Mouse (Mus musculus) layer of hippocampus, adult 18-20 months (tissue): ENCODE results near the gene Glt8d1. TPM values are rescaled to one million over a fixed set of nuclear protein-coding genes. Genes with fewer than 3 reads are reported as not detected.

Experiments used
- DNase-seq, 2 experiments: peaks; one replicate each; pipeline ENCODE4 v3.0.0; 2022; ENCODE audit warnings: low spot score in 2 of 2
- long read RNA-seq: library from polyadenylated mRNA; stranded (forward); transcript quantifications from one replicate; pipeline ENCODE4 v2.0.0, GENCODE M21; 2021
- total RNA-seq, 2 experiments: library from RNA; stranded (reverse); gene quantifications; 2 replicates each; pipeline ENCODE4 v1.2.3; 2021

Gene Glt8d1
- 10 to 100 TPM; 38.4 to 39.4 TPM for total RNA-seq
- long read RNA-seq, partial matches to known transcripts = 3 of 25 reads
- long read RNA-seq, other reads (novel, unspliced or antisense) = 17 of 25 reads

DNA sequence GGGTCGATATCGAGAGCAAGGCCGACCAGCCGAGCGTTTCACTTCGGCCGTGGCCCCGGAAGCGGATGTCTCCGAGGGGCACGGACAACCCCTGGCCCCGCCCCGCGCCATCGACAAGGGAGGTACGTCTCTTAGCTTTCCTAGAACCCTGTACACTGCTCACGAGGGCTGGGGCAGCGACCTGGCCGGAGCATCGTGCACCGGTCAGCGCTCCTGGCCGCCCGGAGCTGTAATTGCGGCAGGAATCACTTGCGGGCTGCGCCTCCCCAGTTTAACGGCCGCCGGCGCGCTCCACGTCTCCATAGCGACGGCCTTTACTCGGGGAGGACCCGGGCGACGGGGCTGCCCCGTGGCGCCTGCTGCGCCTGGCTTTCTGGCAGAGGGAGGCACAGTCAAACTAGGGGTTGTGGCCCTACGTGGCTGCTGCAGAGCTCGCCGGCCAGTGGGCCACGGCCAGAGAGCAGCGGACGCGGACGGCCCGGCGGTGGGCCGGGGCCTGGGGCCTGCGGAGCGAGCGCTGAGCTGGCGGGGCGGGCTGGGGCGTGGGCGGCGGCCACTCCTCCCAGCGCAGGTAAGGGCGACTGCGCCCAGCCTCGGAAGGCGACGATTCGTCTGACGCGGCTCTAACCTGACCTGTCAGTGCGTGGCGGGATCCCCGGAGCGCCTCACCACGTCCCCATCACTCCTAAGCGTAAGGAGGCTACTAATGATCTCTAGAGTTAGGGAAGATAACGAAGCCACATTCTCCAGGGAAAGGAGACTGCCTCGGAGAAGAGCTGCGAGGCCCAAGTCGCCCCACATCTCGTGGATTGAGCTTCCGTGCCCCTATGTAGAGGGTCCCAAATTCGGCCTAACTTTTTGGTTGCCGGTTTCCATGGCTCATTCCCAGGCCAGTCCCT lies at the start of gene Glt8d1, which contains the start of gene Spcs1:
Gene Glt8d1 (plus strand): TSS at position 94 of the 899 bp plus-strand sequence.
Gene Spcs1 (minus strand): TSS at position 366 of the 899 bp plus-strand sequence.
- DNase-seq = peak; percentile 82 to 91

DNA sequence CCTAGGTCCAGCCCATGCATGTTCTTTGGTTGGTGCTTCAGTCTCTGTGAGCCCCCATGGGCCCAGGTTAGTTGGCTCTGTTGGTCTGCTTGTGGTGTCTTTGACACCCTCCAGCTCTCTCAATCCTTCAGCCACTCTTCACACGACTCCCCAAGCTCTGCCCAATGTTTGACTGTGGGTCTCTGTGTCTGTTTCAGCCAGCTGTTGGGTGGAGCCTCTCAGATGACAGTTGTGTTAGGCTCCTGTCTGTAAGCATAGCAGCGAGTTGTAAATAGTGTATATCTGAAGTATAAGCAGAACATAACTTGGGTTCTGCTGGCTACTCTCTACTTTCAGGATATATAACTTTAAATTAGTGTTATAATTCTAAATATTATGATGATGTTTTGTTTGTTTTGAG lies 42.7 kb upstream of the Glt8d1 start:
- DNase-seq = no peak

DNA sequence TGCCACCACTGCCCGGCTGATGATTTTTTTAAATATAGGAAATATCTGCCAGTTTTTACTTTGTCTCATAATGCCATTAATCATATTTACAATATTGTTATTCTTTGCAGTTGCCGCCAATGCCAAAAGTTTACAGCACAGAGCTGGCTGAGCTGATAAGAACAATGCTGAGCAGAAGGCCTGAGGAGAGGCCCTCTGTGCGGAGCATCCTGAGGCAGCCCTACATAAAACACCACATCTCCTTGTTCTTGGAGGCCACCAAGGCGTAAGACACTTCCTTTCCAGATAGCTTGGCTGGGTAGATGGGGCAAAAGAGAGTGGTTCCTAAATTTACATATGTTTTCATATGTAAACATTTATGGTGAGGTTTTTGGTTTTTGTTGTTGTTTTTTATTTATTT lies 42.2 kb upstream of the Glt8d1 start:
- no peak for DNase-seq

GRCm38 (mm10) chr14:30960366-30960765 lies 40.8 kb upstream of the Glt8d1 start:
- DNase-seq = no peak

DNA sequence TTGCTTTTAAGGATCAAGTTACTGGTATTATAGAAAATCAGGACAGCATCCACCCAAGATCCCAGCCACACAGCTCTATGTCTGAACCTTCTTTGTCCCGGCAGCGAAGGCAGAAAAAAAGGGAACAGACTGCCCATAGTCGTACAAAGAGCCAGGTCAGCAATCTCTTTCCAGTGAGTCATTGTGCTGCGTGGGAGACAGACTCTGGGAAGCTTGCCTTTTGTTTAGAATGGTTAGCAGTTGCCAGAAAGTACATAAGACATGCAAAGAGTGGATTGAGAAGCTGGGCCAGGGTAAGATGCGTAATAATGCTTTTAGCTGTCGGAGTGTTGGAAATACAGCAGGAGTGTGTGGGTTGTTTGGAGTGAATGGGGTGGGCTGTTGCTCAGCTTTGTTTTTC lies 27.0 kb upstream of the Glt8d1 start:
- peak; percentile 51 to 74 for DNase-seq

GRCm38 (mm10) chr14:30976222-30976621 lies 25.0 kb upstream of the Glt8d1 start:
- no peak for DNase-seq

- no peak for DNase-seq
These were observed 4.8 kb upstream of the Glt8d1 start for GRCm38 (mm10) chr14:30996417-30996816.

DNA sequence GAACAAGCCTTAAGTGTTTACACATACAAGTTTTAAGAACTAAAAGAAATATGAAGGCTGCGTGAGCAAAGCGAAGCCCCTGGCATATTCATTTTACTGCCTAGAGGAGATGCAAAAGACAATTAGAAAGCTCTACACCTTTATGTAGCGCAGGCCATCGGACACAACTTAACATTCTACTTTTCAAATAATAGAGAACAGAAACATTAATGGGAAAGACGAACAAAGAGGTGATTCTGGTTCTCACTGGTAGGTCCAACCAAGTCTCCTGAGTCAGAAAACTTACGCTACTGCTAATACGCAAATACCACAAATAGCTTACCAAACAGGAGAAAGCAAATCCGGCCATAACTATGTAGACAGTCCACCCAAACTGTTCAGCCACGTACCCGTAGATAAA lies 844 bp upstream of the Glt8d1 start:
- DNase-seq = no peak

DNA sequence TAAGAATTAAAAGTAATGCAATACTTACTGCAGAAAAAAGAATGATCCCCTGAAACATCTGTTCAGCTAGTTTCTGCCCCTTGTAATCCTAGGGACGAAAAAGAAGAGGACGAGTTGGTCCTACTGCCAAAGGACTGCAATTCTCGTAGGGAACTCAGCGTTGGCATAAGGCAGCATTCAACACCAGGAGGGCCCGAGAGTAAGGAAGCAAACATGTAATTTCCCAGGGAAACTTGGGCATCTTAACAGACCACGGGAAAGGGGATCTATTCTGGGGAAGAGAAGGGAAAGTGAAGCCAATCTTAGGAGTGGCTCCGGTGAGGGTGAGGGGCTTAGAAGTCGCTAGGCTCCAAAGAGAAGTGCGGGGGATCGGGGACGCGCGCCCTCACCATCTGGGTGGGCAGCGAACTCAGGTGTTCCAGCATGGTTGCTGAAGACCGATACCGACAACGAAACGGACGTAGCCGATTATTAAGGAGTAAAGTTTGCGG lies 339 bp upstream of the Glt8d1 start:
- DNase-seq = no peak

DNA sequence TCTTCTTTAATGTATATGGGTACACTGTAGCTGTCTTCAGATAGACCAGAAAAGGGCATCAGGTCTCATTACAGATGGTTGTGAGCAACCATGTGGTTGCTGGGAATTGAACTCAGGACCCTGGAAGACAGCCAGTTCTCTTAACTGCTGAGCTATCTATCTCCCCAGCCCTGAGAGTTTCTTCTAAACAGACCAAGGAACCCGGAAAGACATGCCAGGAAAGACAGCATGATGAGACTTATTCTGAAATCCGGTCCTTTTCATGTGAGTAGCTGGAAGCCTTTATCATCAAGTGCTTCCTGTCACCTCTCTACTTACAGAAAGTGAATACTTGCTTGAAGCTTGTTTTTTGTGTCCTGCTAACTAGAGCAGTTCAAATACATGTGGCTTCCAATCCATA lies 3.3 kb downstream of the Glt8d1 start:
- no peak for DNase-seq

GRCm38 (mm10) chr14:31006779-31007178 lies 5.6 kb downstream of the Glt8d1 start:
- no peak for DNase-seq

GRCm38 (mm10) chr14:31011588-31011987 lies 10.4 kb downstream of the Glt8d1 start:
- no peak for DNase-seq

DNA sequence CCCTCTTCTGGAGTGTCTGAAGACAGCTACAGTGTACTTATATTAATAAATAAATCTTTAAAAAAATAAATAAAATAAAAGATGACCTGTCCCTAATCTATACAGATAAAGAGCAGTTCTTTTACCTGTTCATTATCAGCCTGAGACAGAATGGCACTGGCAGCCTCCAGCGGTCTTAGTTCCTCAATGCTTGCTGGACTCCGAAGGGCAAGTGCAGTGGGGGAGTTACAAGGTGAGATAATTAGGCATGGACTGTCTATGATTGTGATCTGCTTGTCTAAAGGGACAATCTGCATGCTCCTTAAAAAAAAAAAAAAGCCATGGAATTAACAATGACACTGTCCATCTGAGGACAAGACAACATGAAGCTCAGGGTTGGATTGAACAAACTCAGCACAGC lies 12.7 kb downstream of the Glt8d1 start:
- DNase-seq = no peak

- no peak for DNase-seq
These were observed 14.9 kb downstream of the Glt8d1 start for GRCm38 (mm10) chr14:31016063-31016462.

- no peak for DNase-seq
These were observed 16.7 kb downstream of the Glt8d1 start for GRCm38 (mm10) chr14:31017854-31018253.

DNA sequence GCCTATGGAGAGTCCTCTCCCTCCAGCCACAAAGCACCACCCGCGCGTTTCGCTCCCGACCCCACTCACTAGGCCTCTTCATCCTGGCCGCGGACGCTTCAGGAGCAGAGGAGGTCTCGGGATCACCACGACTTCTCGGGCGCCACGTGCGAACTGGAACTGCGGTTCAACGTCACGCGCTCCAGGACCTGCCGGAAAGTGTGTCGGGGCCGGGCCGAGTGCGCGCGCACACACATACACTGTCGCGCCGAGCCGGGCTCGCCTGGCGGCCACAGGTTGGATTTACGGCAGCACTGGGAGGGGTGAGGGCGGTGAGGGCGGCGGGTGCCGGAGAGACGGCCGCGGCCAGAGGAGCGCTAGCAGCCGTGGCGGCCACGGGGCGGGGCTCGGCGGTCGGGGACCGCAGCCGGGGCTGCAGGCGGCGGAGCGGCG lies 17.7 kb downstream of the Glt8d1 start, which contains the start of the genes Pbrm1 and Gnl3:
Gene Pbrm1 (plus strand): TSS at position 279 of the 432 bp plus-strand sequence.
Gene Gnl3 (minus strand): TSS at position 293 of the 432 bp plus-strand sequence.
- DNase-seq = peak; percentile 95 to 98

- DNase-seq = no peak
These were observed 18.4 kb downstream of the Glt8d1 start for GRCm38 (mm10) chr14:31019331-31020205.

GRCm38 (mm10) chr14:31022579-31022978 lies 21.4 kb downstream of the Glt8d1 start:
- DNase-seq = no peak

- DNase-seq = no peak
These were observed 24.6 kb downstream of the Glt8d1 start for GRCm38 (mm10) chr14:31025785-31026184.

DNA sequence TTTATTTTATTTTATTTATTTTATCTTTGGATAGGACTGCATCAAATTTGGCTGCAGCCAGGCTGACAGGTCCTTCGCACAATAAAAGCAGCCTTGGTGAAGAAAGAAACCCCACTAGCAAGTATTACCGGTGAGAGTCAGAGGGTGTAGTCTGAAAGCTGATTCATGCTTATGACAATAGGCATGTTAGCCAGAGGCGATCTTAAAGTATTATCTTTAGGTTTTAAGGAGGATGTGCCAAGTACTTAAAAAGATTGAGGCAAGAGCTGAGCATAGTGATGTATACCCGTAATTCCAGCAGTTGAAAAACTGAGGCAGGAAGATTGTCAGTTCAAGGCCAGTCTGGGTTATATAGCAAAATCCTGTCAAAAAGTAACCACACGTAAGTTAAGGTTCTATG lies 44.1 kb downstream of the Glt8d1 start:
- DNase-seq = no peak

GRCm38 (mm10) chr14:31045817-31046216 lies 44.6 kb downstream of the Glt8d1 start:
- no peak for DNase-seq
